Mouse (Mus musculus): ENCODE data around the gene Cpsf3.

DNA sequence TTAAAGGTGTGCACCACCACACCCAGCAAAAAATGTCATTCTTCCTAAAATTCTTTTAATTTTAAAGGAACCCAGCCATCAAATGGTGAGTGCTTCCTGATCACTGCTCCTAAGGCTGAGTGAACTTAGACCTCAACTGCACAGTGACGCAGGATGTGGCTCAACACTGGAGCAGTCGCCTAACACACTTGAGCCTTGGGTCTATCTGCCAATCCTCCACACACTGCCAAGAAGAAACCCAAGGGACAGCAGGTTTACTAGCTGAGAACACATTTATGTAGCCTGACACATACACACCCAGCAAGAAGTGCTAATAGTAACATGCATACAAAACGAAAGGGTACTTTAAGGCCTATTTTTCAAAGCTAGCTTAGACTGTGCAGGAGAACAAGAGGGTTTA is 41.1 kb downstream of the Cpsf3 start:
- TF ChIP-seq ZC3H11A (IDR thresholded peaks at IDR 0.05; ENCODE audit: borderline replicate concordance, low read depth, low read length) (no peak), ZNF384 (IDR thresholded peaks at IDR 0.05; ENCODE audit: low read depth, low read length) (no peak), MAFK (IDR thresholded peaks at IDR 0.05; ENCODE audit: insufficient read depth, low read depth, low read length) (no peak), CHD2 (IDR thresholded peaks at IDR 0.05; ENCODE audit: low read depth, low read length) (no peak), HCFC1 (IDR thresholded peaks at IDR 0.05; ENCODE audit: borderline replicate concordance, insufficient read depth, low read length) (no peak)
